Mouse (Mus musculus): ENCODE data around the gene Dop1a. TPM values are rescaled to one million over a fixed set of nuclear protein-coding genes. Genes with fewer than 3 reads are reported as not detected.

Gene Dop1a
- polyA plus RNA-seq, 1 experiment from 2014 or later, result 12.5 TPM

GRCm38 (mm10) chr9:86599723-86600303 is 132.9 kb downstream of the Dop1a start:
- Histone ChIP-seq H3K4me3 (ENCODE audit: low read depth, low read length) (no peak overlapping the region), H3K4me1 (ENCODE audit: insufficient read depth, low read depth, low read length) (no peaks in the 10 kb centered on the region), H3K9ac (replicated peaks; ENCODE audit: low read depth) (no peak overlapping the region), H3K9me3 (ENCODE audit: low read length) (no peaks in the 10 kb centered on the region), H3K36me3 (ENCODE audit: insufficient read depth, low read length) (no peaks in the 10 kb centered on the region), H3K27ac (ENCODE audit: low read length) (no peak overlapping the region), H3K4me2 (replicated peaks; ENCODE audit: low read depth, low read length) (no peak overlapping the region), H3K27me3 (replicated peaks; ENCODE audit: insufficient read depth, low read length) (no peaks in the 10 kb centered on the region)
- TF ChIP-seq EP300 (IDR thresholded peaks at IDR 0.05) (no peak), CTCF (IDR thresholded peaks at IDR 0.05) (no peak)
- DNase-seq (ENCODE audit: low spot score) (no peak), ATAC-seq (no peak)
- WGBS, result 25% methylated on average over 8 of the region's 8 CpGs

Other genes with a start within 250 kb of the Dop1a start
- gene Ube2cbp, start 2.2 kb upstream of the Dop1a start, polyA plus RNA-seq (2015; fragmentation: Nextera tagmentation; extraction: Ambion mirVana), result 0.58 and 1.4 TPM in 2 replicates
- 20.5 and 24.6 TPM in 2 replicates for gene Pgm3, start 104.7 kb downstream of the Dop1a start, polyA plus RNA-seq (2015; fragmentation: Nextera tagmentation; extraction: Ambion mirVana)
- 6.1 and 6.7 TPM in 2 replicates for gene Rwdd2a, start 104.8 kb downstream of the Dop1a start, polyA plus RNA-seq (2015; fragmentation: Nextera tagmentation; extraction: Ambion mirVana)
- 48.7 and 51.1 TPM in 2 replicates for gene Me1, start 228.8 kb downstream of the Dop1a start, polyA plus RNA-seq (2015; fragmentation: Nextera tagmentation; extraction: Ambion mirVana)

Measured in lung, postnatal 0 days (tissue).